Mouse (Mus musculus): ENCODE measurements at regions not wholly inside any gene's neighbourhood (a gene's known extent, or its start where the extent isn't known, plus 50 kb on each side); places are given as distances from the start of the nearest gene placed in this dataset.

DNA sequence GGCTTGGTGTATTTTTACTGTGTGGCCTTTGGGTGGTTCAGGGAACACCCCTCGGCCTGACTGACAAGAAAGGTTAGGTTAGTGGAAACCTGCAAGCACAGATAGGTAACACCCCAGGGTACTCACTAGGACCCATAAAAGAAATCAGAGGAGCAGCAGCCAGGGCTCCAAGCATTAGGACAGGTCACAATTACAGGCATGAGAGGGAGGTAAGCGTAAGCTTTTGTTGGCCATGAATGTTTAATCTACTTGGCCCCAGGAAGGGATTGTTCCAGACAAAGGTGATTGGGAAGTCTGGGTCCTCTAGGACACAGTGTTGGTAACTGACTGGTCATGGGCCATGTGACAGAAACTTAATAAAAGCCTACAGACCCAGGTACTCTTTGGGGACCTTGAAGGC is 235.5 kb downstream of the Opa1 start:
- H3K27ac ChIP-seq = no peak overlapping the region
- no peak for ATAC-seq (ENCODE audit: insufficient read depth)
- no peak overlapping the region for H3K4me3 ChIP-seq (ENCODE audit: insufficient read depth in 1 of 2, low read depth in 2 of 2, low read length in 2 of 2)
- no peak for TF ChIP-seq CTCF (IDR thresholded peaks at IDR 0.05; ENCODE audit: low read depth)
- TF ChIP-seq EP300 (IDR thresholded peaks at IDR 0.05; ENCODE audit: low read depth) = no peak
- no peaks in the 10 kb centered on the region for H3K9me3 ChIP-seq (ENCODE audit: control insufficient read depth, low read length)
- H3K9ac ChIP-seq (replicated peaks) = no peak overlapping the region
- H3K27me3 ChIP-seq (ENCODE audit: control insufficient read depth, insufficient read depth, low read length) = peaks cover 19% of the 10 kb centered on the region
- WGBS (ENCODE audit: insufficient replicate concordance) = 47% methylated on average over 2 of the region's 2 CpGs
- no peak for DNase-seq (ENCODE audit: low read depth in 3 of 3, low spot score in 3 of 3)
- no peaks in the 10 kb centered on the region for H3K36me3 ChIP-seq (replicated peaks; ENCODE audit: control insufficient read depth, insufficient read depth, low read depth)
- peaks cover 0 to 7% of the 10 kb centered on the region in 2 experiments; a peak in 1 of 4 replicates for H3K4me1 ChIP-seq (replicated peaks; ENCODE audit: control insufficient read depth in 2 of 2, insufficient read depth in 2 of 2, low read length in 1 of 2)
- H3K4me2 ChIP-seq (ENCODE audit: low read depth) = no peak overlapping the region

DNA sequence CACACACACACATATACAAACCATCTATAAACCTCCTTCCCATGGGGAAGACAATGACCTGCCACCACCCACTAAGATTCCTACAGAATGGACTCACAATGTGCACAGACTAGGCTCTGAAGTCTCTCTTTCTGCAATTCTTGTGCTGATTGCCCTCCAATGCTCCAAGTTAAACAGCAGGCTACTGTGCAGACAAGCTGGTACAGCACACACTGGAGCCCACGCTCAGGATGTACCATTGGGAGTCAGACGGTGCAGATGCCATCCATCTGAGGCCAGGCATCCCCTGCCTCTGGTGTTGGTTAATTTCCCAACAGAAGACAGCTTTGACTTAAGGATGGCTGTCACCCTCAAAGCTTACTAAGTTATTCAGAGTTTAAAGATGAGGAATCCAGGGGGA is 236.1 kb downstream of the Opa1 start:
- ATAC-seq (ENCODE audit: insufficient read depth) = no peak
- Histone ChIP-seq H3K4me2 (ENCODE audit: low read depth) (no peak overlapping the region), H3K4me1 (replicated peaks; ENCODE audit: control insufficient read depth in 2 of 2, insufficient read depth in 2 of 2, low read length in 1 of 2) (peaks cover 0 to 7% of the 10 kb centered on the region in 2 experiments; a peak in 1 of 4 replicates), H3K27ac (no peak overlapping the region), H3K9me3 (ENCODE audit: control insufficient read depth, low read length) (no peaks in the 10 kb centered on the region), H3K9ac (replicated peaks) (no peak overlapping the region), H3K27me3 (ENCODE audit: control insufficient read depth, insufficient read depth, low read length) (peaks cover 19% of the 10 kb centered on the region), H3K4me3 (ENCODE audit: insufficient read depth in 1 of 2, low read depth in 2 of 2, low read length in 2 of 2) (no peak overlapping the region), H3K36me3 (replicated peaks; ENCODE audit: control insufficient read depth, insufficient read depth, low read depth) (no peaks in the 10 kb centered on the region)
- TF ChIP-seq CTCF (IDR thresholded peaks at IDR 0.05; ENCODE audit: low read depth) = no peak
- TF ChIP-seq EP300 (IDR thresholded peaks at IDR 0.05; ENCODE audit: low read depth) = no peak
- WGBS (ENCODE audit: insufficient replicate concordance) = 50% methylated on average over 2 of the region's 2 CpGs
- DNase-seq (ENCODE audit: low read depth in 3 of 3, low spot score in 3 of 3) = no peak

DNA sequence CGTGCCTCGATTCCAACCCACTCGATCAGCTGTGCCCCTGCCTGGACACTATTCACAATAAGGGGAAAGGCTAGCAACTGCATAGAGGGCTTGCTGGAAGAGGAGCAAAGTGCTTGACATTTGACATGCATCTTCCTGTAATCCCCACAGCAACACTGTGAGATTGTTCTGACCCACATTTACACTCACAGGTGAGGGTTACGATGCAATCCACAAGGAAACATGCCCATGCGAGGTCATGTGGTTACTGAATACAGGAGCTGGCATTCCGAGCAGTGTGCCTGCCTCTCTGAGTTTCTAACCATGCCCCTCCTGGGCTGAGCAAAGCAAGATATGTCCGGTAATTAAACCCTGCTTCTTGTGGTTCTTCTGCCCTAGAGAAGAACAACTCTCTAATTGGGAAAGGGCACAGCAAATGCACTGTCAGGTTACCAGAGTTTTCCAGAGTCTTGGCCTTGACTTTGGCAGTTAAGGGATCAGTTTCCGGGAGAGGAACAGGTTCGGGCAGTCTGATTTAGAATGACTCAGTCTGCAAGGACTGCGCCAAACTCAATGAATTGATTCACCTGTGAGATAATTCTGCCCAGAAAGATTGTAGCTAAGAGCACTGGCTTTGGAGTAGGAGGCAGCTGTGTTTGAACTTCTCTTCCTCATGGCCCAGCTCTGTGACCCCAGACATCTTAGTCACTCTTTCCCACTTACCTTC is 236.7 kb downstream of the Opa1 start:
- 63% methylated on average over 10 of the region's 10 CpGs for WGBS (ENCODE audit: insufficient replicate concordance)
- no peak for DNase-seq (ENCODE audit: low read depth in 3 of 3, low spot score in 3 of 3)
- H3K9ac ChIP-seq (replicated peaks) = no peak overlapping the region
- H3K4me2 ChIP-seq (ENCODE audit: low read depth) = no peak overlapping the region
- no peak overlapping the region for H3K27ac ChIP-seq
- H3K4me3 ChIP-seq (ENCODE audit: insufficient read depth in 1 of 2, low read depth in 2 of 2, low read length in 2 of 2) = no peak overlapping the region
- no peaks in the 10 kb centered on the region for H3K9me3 ChIP-seq (ENCODE audit: control insufficient read depth, low read length)
- H3K4me1 ChIP-seq (replicated peaks; ENCODE audit: control insufficient read depth in 2 of 2, insufficient read depth in 2 of 2, low read length in 1 of 2) = peaks cover 0 to 7% of the 10 kb centered on the region in 2 experiments; a peak in 1 of 4 replicates
- peaks cover 19% of the 10 kb centered on the region for H3K27me3 ChIP-seq (ENCODE audit: control insufficient read depth, insufficient read depth, low read length)
- H3K36me3 ChIP-seq (replicated peaks; ENCODE audit: control insufficient read depth, insufficient read depth, low read depth) = no peaks in the 10 kb centered on the region
- no peak for ATAC-seq (ENCODE audit: insufficient read depth)
- TF ChIP-seq EP300 (IDR thresholded peaks at IDR 0.05; ENCODE audit: low read depth) (no peak), CTCF (IDR thresholded peaks at IDR 0.05; ENCODE audit: low read depth) (no peak)

DNA sequence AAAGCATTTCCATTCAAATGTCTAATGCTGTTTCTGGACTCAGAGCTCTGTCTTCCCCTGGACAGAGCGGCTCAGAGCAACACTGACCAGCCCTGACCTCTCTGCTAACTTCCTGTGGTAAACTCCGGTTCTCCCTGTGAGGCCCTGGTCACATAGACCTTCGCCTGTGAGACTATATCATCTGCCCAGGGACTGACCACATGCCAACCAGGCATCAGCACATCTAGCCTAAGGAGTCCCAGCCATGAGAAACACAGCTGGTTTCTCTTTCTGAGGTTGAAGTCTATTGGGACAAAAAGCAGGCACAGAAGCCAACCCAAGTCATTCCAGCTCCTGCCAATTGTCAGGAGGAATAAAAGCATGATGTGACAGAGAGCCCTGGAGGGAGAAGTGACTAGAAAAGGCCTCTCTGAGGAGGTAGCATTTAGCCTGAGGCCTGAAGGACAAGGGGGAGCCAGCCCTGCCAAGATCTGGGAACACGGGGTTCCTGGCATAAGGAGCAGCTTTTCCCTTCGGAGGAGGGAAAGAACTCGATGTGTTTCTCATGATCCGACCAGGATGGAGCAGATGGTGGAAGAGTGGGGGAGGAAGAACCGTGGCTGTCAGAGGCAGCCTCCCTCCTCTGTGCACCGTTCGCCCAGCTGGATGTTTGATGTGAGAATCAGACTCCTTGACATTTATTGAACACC is 237.7 kb downstream of the Opa1 start:
- Histone ChIP-seq H3K4me3 (ENCODE audit: insufficient read depth in 1 of 2, low read depth in 2 of 2, low read length in 2 of 2) (no peak overlapping the region), H3K36me3 (replicated peaks; ENCODE audit: control insufficient read depth, insufficient read depth, low read depth) (no peaks in the 10 kb centered on the region), H3K4me2 (ENCODE audit: low read depth) (no peak overlapping the region), H3K9me3 (ENCODE audit: control insufficient read depth, low read length) (no peaks in the 10 kb centered on the region), H3K4me1 (replicated peaks; ENCODE audit: control insufficient read depth in 2 of 2, insufficient read depth in 2 of 2, low read length in 1 of 2) (peaks cover 0 to 7% of the 10 kb centered on the region in 2 experiments; a peak in 1 of 4 replicates), H3K27ac (no peak overlapping the region), H3K9ac (replicated peaks) (no peak overlapping the region), H3K27me3 (ENCODE audit: control insufficient read depth, insufficient read depth, low read length) (peaks cover 19% of the 10 kb centered on the region)
- no peak for TF ChIP-seq CTCF (IDR thresholded peaks at IDR 0.05; ENCODE audit: low read depth)
- 54% methylated on average over 10 of the region's 10 CpGs for WGBS (ENCODE audit: insufficient replicate concordance)
- no peak for ATAC-seq (ENCODE audit: insufficient read depth)
- DNase-seq (ENCODE audit: low read depth in 3 of 3, low spot score in 3 of 3) = no peak

DNA sequence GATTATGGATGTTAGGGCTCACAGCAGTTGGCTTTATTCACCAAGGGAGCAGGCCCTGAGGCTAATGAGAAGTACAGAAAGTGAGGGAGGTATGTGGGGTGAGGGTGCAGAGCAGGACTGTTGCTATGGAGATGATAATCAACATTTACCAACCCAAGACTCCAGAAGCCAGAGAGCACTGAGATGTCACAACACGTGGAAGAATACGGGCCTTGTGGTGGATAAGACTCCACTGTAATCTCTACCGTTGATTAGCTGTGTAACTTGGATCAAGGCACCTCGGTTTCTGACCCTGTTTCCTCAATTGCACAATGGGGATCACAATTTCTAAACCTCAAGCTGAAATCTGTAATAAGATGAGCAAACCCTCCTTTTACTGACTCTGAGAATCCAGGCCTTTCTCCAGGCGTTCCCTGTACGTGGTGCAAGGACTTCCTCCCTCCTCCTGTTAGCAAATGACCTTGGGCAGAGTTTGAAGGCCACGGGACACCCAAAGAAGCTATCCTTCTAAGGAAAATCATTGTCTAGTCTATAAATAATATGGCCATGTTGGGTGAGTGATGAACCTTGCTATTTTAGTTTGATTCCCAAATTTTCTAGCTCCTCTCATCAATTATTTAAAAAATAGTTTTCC is 239.8 kb downstream of the Opa1 start:
- no peak overlapping the region for H3K27ac ChIP-seq
- no peaks in the 10 kb centered on the region for H3K36me3 ChIP-seq (replicated peaks; ENCODE audit: control insufficient read depth, insufficient read depth, low read depth)
- H3K4me3 ChIP-seq (ENCODE audit: insufficient read depth in 1 of 2, low read depth in 2 of 2, low read length in 2 of 2) = no peak overlapping the region
- H3K9me3 ChIP-seq (ENCODE audit: control insufficient read depth, low read length) = no peaks in the 10 kb centered on the region
- no peak overlapping the region for H3K4me2 ChIP-seq (ENCODE audit: low read depth)
- H3K4me1 ChIP-seq (replicated peaks; ENCODE audit: control insufficient read depth in 2 of 2, insufficient read depth in 2 of 2, low read length in 1 of 2) = peaks cover 0 to 3% of the 10 kb centered on the region in 2 experiments; a peak in 1 of 4 replicates
- DNase-seq (ENCODE audit: low read depth in 3 of 3, low spot score in 3 of 3) (no peak), ATAC-seq (ENCODE audit: insufficient read depth) (no peak)
- no peak for TF ChIP-seq CTCF (IDR thresholded peaks at IDR 0.05; ENCODE audit: low read depth)
- H3K9ac ChIP-seq (replicated peaks) = no peak overlapping the region
- 37% methylated on average over 7 of the region's 7 CpGs for WGBS (ENCODE audit: insufficient replicate concordance)
- H3K27me3 ChIP-seq (ENCODE audit: control insufficient read depth, insufficient read depth, low read length) = peaks cover 7% of the 10 kb centered on the region
